Mouse (Mus musculus) gastrocnemius, postnatal 10 days (tissue): ENCODE data around the gene Hax1. TPM values are rescaled to one million over a fixed set of nuclear protein-coding genes. Genes with fewer than 3 reads are reported as not detected.

Experiments used
- DNase-seq: peaks from one replicate; pipeline ENCODE4 v3.0.0; 2021; ENCODE audit warnings: mixed read lengths
- microRNA-seq, 2 experiments: library from miRNA; unstranded; fragments of <30 nt; microRNA quantifications; one replicate each; pipeline ENCODE4 v1.2.0; 2021
- total RNA-seq, 2 experiments: library from RNA; stranded (reverse); gene quantifications; 2 replicates each; pipeline ENCODE4 v1.2.3; 2021

The Hax1 gene
- total RNA-seq, 2 experiments from 2014 or later: 49.3 to 52.8 TPM

GRCm38 (mm10) chr3:89962059-89962750, 36.4 kb downstream of the Hax1 start:
- peak; percentile 43 for DNase-seq

GRCm38 (mm10) chr3:89961436-89961835, 37.1 kb downstream of the Hax1 start:
- DNase-seq: no peak

- peak; percentile 92 for DNase-seq
Measured at GRCm38 (mm10) chr3:89960469-89960868, 38.1 kb downstream of the Hax1 start.

GRCm38 (mm10) chr3:89959435-89959834, 39.1 kb downstream of the Hax1 start:
- no peak for DNase-seq

GRCm38 (mm10) chr3:89957880-89958279, 40.7 kb downstream of the Hax1 start:
- no peak for DNase-seq

GRCm38 (mm10) chr3:89956177-89956971, 42.2 kb downstream of the Hax1 start:
- DNase-seq: no peak

- DNase-seq: peak; percentile 79
Measured at GRCm38 (mm10) chr3:89953420-89953819, 45.2 kb downstream of the Hax1 start.

- no peak for DNase-seq
Measured at GRCm38 (mm10) chr3:89948655-89949054, 49.9 kb downstream of the Hax1 start.

GRCm38 (mm10) chr3:89948021-89948420, 50.6 kb downstream of the Hax1 start:
- DNase-seq: no peak

Small RNAs within 50 kb of the gene (microRNA-seq; reads per million reads assigned to microRNA genes)
- 0.50 to 1.6 reads per million in 2 experiments for gene Mir7669

Other genes starting within 250 kb of the Hax1 start
- under 1 TPM; 0.16 to 0.23 TPM for gene Chrnb2, start 234.1 kb downstream of the Hax1 start, total RNA-seq
- gene Ube2q1, start 225.2 kb downstream of the Hax1 start, total RNA-seq: 10 to 100 TPM; 17.9 to 23.7 TPM
- 10 to 100 TPM in 1 of 2 experiments, 1 to 10 TPM in 1; 9.4 to 10.7 TPM for gene She, start 167.4 kb downstream of the Hax1 start, total RNA-seq
- gene Il6ra, start 85.6 kb downstream of the Hax1 start, total RNA-seq: 1 to 10 TPM; 2.4 to 3.1 TPM
- 10 to 100 TPM; 32.8 to 43.5 TPM for gene Atp8b2, start 35.3 kb downstream of the Hax1 start, total RNA-seq
- 10 to 100 TPM; 47.4 to 54.0 TPM for gene 4933434E20Rik, start 52.9 kb upstream of the Hax1 start, total RNA-seq
- 100 to 1,000 TPM; 119 to 141 TPM for gene Ubap2l, start 53.8 kb upstream of the Hax1 start, total RNA-seq
- gene Tpm3, start 73.9 kb upstream of the Hax1 start, total RNA-seq: 100 to 1,000 TPM; 277 to 366 TPM
- gene Nup210l, start 105.4 kb upstream of the Hax1 start, total RNA-seq: under 1 TPM; 0.09 to 0.11 TPM
- gene Rps27, start 214.9 kb upstream of the Hax1 start, total RNA-seq: 1,000 to 10,000 TPM; 1,294 to 1,303 TPM
- 10 to 100 TPM; 14.8 to 16.6 TPM for gene Rab13, start 214.9 kb upstream of the Hax1 start, total RNA-seq
- 10 to 100 TPM; 48.6 to 52.8 TPM for gene Jtb, start 232.8 kb upstream of the Hax1 start, total RNA-seq
- gene Creb3l4, start 244.7 kb upstream of the Hax1 start, total RNA-seq: under 1 TPM in 1 of 2 experiments, not detected in 1; 0.49 TPM
- gene Slc39a1, start 249.4 kb upstream of the Hax1 start, total RNA-seq: 10 to 100 TPM; 68.7 to 77.9 TPM